Mouse (Mus musculus) forebrain, postnatal 0 days (tissue): ENCODE measurements around the gene Clhc1. TPM values are rescaled to one million over a fixed set of nuclear protein-coding genes. Genes with fewer than 3 reads are reported as not detected.
"Not testable (repeated sequence)": the region's sequence is repeated elsewhere in the genome, so short reads cannot be mapped to it uniquely, and the experiment has no call there.

Source experiments
- ATAC-seq: fragments of 200-750 bp; cut with Nextera tagmentation; 2 replicates; pipeline ENCODE4 v1.8.0; 2017; ENCODE audit warnings: mild to moderate bottlenecking, moderate library complexity
- DNase-seq: peaks from one replicate; pipeline ENCODE4 v3.0.0-alpha.2; 2015
- H3K27ac ChIP-seq: fragments of 300-500 bp; sonication (generic); 2 replicates; pipeline ENCODE4 v1.5.1; 2014; ENCODE audit warnings: low read depth, mild to moderate bottlenecking, antibody characterized with exemption, low read length, moderate library complexity, mixed read lengths
- H3K27me3 ChIP-seq: fragments of 300-500 bp; sonication (generic); 2 replicates; pipeline ENCODE4 v1.6.1; 2014; ENCODE audit warnings: mild to moderate bottlenecking, low read length, mixed read lengths; ENCODE audit not compliant: insufficient read depth
- H3K36me3 ChIP-seq: fragments of 300-500 bp; sonication (generic); 2 replicates; pipeline ENCODE4 v1.6.1; 2014; ENCODE audit warnings: mild to moderate bottlenecking, moderate library complexity; ENCODE audit not compliant: insufficient read depth
- H3K4me1 ChIP-seq: fragments of 300-500 bp; sonication (generic); 2 replicates; pipeline ENCODE4 v1.6.1; 2014; ENCODE audit warnings: antibody characterized with exemption; ENCODE audit not compliant: insufficient read depth
- H3K4me2 ChIP-seq: fragments of 300-500 bp; sonication (generic); 2 replicates; pipeline ENCODE4 v1.6.1; 2014; ENCODE audit warnings: low read depth, mild to moderate bottlenecking, moderate library complexity
- H3K4me3 ChIP-seq: fragments of 300-500 bp; sonication (generic); 2 replicates; pipeline ENCODE4 v1.5.1; 2014; ENCODE audit warnings: low read depth, low read length, mixed read lengths
- H3K9ac ChIP-seq: fragments of 300-500 bp; sonication (generic); 2 replicates; pipeline ENCODE4 v1.6.1; 2014; ENCODE audit warnings: mild to moderate bottlenecking
- H3K9me3 ChIP-seq: fragments of 300-500 bp; sonication (generic); 2 replicates; pipeline ENCODE4 v1.6.1; 2016; ENCODE audit warnings: low read length
- CTCF ChIP-seq: sonication (generic); IDR thresholded peaks from 2 replicates; pipeline ENCODE4 v1.5.1; 2016; ENCODE audit warnings: antibody characterized with exemption, control low read depth, low read depth
- WGBS: fragments of 180-500 bp; shearing (Covaris S2); extraction: QIAGEN DNeasy Blood & Tissue Kit; methylation state at CpG from one replicate; pipeline ENCODE4 v1.1.7; 2014; 5-methylcytosine and 5-hydroxymethylcytosine counted together
- polyA plus RNA-seq: library from polyadenylated mRNA; unstranded; fragments of >200 nt; fragmentation: Nextera tagmentation; extraction: Ambion mirVana; gene quantifications from 2 replicates; pipeline ENCODE4 v1.2.1, GENCODE M21; 2015
- total RNA-seq: library from RNA; depleted of rRNA; stranded (reverse); fragments of >200 nt; gene quantifications from 2 replicates; pipeline ENCODE4 v1.2.3, GENCODE M21; 2014

Clhc1 gene
- total and polyA plus RNA-seq, 2 experiments from 2014 or later = 0.16 TPM; not detected in 1

DNA sequence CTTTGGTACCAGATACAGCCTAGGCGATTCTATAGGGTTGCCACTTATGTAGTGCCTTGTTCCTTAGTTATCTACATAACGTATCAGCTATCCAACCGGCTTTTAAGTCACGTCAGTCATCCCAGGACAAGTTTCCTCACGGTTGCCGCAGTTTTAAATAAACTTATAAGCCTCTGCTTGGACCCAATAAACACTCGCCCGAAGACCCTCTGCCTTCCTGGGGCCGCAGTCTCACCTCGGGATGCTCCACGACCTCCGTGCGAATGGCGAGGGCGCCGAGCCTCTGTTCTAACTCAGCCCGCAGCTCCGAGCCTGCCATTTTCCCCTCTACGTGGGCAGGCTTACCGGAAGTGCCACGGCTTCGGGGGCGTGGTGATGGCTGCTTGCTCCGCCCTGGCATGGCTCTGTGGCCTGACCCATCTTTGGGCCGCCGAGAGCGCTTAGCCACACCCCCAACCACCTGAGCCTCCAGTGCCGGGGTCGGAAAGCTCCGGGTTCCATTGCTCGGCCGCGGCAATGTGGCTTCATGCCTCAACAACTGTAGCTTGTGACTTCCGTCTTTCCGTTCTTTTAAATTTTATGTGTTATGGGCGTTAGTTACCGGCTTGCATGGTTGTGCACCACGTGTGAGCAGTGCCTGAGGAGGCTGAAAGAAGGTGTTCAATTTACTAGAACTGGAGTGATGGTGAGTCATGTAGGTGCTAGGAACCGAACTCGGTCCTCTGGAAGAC is 32.9 kb upstream of the Clhc1 start, which contains the start of gene Prorsd1:
Gene Prorsd1, minus strand, starts transcription at position 352 of the 731 bp plus-strand sequence.
- peak; percentile 84 for DNase-seq
- Histone ChIP-seq H3K9ac (peak within 1 kb of the TSS; percentile 19), H3K4me3 (peak within 1 kb of the TSS; percentile 46), H3K4me1 (no peaks in the 10 kb centered on the region), H3K9me3 (no peaks in the 10 kb centered on the region), H3K36me3 (peaks cover 12% of the 10 kb centered on the region), H3K27me3 (no peaks in the 10 kb centered on the region), H3K27ac (peak within 1 kb of the TSS; percentile 1), H3K4me2 (peak within 1 kb of the TSS; percentile 55)
- WGBS = 3% methylated on average over 40 of the region's 40 CpGs
- ATAC-seq = peak; percentile 97
- TF ChIP-seq CTCF = no peak

DNA sequence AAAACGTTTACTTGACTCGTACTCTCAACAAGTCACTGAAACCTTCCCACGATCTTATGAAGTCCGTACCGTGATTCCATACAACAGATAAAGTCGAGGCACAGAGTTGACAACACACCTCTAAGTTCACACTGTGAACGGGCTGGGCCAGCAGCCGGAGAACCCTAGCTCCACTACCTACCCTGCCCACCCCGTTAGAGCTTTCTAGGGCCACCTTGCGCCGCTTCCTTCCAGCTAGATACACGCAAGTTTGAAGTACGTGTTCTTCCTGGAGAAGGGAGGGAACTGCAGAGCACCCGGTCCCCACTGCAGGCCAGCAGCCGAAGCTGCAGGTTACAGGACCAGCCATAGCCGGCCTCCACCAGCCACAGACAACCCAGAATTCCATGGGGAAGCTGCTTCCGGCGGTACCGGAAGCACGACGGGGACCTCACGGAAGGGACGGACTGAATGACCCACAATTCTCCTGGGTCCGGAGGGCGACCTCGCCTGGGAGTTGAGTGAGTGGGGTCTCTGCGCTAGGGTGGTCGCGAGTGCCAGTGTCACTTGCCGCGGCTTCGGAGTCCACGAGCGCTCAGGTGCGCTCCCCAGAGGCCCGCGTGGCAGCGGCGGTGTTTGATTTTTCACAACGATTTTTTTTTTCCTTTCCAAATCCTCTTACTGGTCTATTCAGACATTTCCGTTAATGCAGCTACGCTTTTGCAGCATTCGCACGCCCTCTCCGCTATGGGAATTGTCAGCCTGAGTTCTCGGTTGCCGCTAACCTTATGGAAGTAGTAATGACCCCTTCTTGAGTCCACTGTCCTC is 21.6 kb upstream of the Clhc1 start, which contains the start of gene Mtif2:
Gene Mtif2, plus strand, starts transcription at position 421 of the 807 bp plus-strand sequence.
- peak within 1 kb of the TSS; percentile 85 for H3K27ac ChIP-seq
- H3K4me1 ChIP-seq = peaks cover 7% of the 10 kb centered on the region; the same call in 1 of the 2 replicates
- ATAC-seq (peak; percentile 99), DNase-seq (peak; percentile 89)
- peak within 1 kb of the TSS; percentile 64 for H3K4me3 ChIP-seq
- H3K27me3 ChIP-seq = no peaks in the 10 kb centered on the region
- H3K9ac ChIP-seq = peak within 1 kb of the TSS; percentile 79
- H3K9me3 ChIP-seq = no peaks in the 10 kb centered on the region
- WGBS = 5% methylated on average over 47 of the region's 47 CpGs
- peaks cover 8% of the 10 kb centered on the region for H3K36me3 ChIP-seq
- no peak; the same call in 1 of the 2 replicates for TF ChIP-seq CTCF
- H3K4me2 ChIP-seq = peak within 1 kb of the TSS; percentile 80

DNA sequence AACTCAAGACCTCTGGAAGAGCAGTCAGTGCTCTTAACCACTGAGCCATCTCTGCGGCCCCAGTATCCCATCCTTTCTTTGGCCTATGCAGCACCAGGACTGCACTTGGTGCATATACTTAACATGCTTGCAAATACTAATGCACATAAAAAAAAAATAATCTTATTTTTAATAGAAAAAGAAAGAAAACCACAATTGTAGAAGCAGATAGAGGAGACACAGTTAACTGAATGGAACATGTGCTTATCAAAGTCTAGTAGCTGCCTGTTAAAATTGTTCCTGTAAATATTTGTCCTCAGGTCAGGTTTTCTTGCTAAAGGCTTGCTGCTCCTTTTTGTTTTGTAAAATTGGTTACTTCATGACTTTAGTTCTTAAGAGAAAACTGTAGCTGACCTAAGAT is 9.5 kb upstream of the Clhc1 start:
- no peak overlapping the region for H3K27ac ChIP-seq
- H3K4me2 ChIP-seq = no peak overlapping the region
- H3K36me3 ChIP-seq = peaks cover 42% of the 10 kb centered on the region
- H3K27me3 ChIP-seq = no peaks in the 10 kb centered on the region
- no peaks in the 10 kb centered on the region for H3K4me1 ChIP-seq
- no peak overlapping the region for H3K9ac ChIP-seq
- WGBS = 100% methylated on average over 1 of the region's 1 CpGs
- DNase-seq (no peak), ATAC-seq (no peak)
- no peaks in the 10 kb centered on the region for H3K9me3 ChIP-seq
- H3K4me3 ChIP-seq = no peak overlapping the region
- TF ChIP-seq CTCF = no peak

DNA sequence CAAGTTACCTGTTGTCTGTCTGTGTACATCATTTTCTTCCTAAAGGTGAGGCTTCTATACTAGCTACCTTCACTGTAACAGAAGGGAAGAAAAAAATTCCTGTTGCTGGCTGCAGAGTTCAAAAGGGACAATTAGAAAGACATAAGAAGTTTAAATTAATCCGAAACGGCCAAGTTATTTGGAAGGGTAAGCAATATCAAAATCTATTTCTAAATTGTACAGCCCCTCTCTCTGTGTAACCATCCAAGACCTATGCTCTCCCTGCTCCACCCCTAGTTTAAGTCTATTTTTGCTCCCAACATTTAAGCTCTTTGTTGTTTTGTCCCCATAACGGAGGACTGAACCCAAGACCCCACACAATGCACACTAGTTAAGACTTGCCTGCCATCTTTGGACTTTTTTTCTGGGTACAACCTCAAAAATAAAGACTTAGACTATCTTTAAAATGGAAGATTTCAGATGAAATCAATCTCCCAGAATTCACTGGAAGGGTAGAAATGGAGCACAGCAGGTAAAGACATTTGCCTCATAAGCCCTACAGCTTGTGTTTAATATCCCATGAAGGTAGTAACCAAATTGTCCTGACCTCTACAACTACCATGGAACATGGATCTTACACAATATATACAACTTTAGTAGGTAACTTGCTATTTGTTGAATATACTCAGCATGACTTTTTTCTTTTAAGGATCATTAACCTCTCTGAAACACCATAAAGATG is 3.4 kb upstream of the Clhc1 start:
- Histone ChIP-seq H3K9ac (no peak overlapping the region), H3K27ac (no peak overlapping the region), H3K36me3 (peaks cover 36% of the 10 kb centered on the region), H3K27me3 (no peaks in the 10 kb centered on the region), H3K4me2 (no peak overlapping the region), H3K9me3 (no peaks in the 10 kb centered on the region), H3K4me3 (no peak overlapping the region), H3K4me1 (peaks cover 6% of the 10 kb centered on the region; the same call in 1 of the 2 replicates)
- DNase-seq (no peak), ATAC-seq (no peak)
- 85% methylated on average over 3 of the region's 3 CpGs for WGBS
- TF ChIP-seq CTCF = no peak

DNA sequence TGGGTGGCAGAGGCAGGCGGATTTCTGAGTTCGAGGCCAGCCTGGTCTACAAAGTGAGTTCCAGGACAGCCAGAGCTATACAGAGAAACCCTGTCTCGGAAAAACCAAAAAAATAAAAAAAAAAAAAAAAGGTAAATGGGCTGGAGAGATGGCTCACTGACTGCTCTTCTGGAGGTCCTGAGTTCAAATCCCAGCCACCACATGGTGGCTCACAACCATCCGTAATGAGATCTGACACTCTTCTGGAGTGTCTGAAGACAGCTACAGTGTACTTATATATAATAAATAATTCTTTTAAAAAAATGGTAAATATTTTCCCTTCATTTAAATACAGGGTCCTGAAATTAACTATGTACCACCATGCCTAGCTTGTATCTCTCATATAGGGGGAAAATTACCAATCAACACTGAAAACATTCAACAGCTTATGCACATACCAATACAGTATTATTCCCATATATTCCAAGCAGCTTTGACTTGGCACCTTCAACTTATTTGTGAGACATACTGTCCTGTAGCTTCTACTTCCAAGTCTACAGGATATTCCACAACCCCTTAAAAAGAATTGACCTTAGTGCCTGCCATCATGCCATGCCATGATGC is 2.5 kb upstream of the Clhc1 start:
- H3K27me3 ChIP-seq, DNase-seq, H3K27ac ChIP-seq, H3K4me2 ChIP-seq, H3K4me1 ChIP-seq, H3K9ac ChIP-seq, H3K4me3 ChIP-seq, H3K9me3 ChIP-seq, ATAC-seq: not testable (repeated sequence)
- H3K36me3 ChIP-seq = peaks cover 33% of the 10 kb centered on the region
- WGBS = 90% methylated on average over 4 of the region's 4 CpGs

DNA sequence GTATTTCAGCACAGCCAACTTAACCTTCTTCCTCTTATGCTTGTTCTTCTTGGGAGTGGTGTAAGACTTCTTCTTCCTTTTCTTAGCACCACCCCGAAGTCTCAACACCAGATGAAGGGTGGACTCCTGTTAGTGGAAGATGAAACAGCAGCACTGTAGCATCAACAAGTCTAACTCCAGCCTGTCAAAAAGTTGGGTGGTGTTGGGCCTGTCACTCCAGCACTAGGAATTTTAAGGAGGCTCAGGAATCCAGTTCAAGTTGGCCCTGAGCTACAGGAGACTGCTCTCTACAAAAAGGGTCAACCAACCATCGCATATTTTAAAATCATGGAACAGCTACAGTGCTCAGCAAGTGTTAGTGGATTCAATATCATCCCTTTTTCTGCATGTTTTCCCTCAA is 1.5 kb upstream of the Clhc1 start:
- not testable (repeated sequence) for H3K4me1 ChIP-seq, H3K9me3 ChIP-seq, ATAC-seq, H3K27me3 ChIP-seq, H3K27ac ChIP-seq, H3K4me2 ChIP-seq, DNase-seq
- Histone ChIP-seq H3K9ac (0 out of 2 replicates have a peak overlapping the region, but pooled peaks have one; percentile 84), H3K4me3 (peak overlapping the region; percentile 77), H3K36me3 (peaks cover 31% of the 10 kb centered on the region)
- 92% methylated on average over 2 of the region's 2 CpGs for WGBS
